Mouse (Mus musculus) neural tube, embryonic 13.5 days (tissue): ENCODE data around the gene Syngr2. TPM values are rescaled to one million over a fixed set of nuclear protein-coding genes. Genes with fewer than 3 reads are reported as not detected.

Source experiments
- ATAC-seq: fragments of 200-750 bp; cut with Nextera tagmentation; 2 replicates; pipeline ENCODE4 v1.8.0; 2017; ENCODE audit warnings: low read depth, mild to moderate bottlenecking, moderate TSS enrichment, moderate library complexity
- H3K27ac ChIP-seq: fragments of 300-500 bp; sonication (generic); replicated peaks from 2 replicates; pipeline ENCODE4 v1.5.1; 2015; ENCODE audit warnings: moderate library complexity, mild to moderate bottlenecking, inconsistent platforms
- H3K27me3 ChIP-seq: fragments of 300-500 bp; sonication (generic); 2 replicates; pipeline ENCODE4 v1.6.1; 2015; ENCODE audit warnings: mild to moderate bottlenecking, inconsistent platforms
- H3K36me3 ChIP-seq: fragments of 300-500 bp; sonication (generic); 2 replicates; pipeline ENCODE4 v1.6.1; 2015; ENCODE audit warnings: mild to moderate bottlenecking, inconsistent platforms
- H3K4me1 ChIP-seq: fragments of 300-500 bp; sonication (generic); replicated peaks from 2 replicates; pipeline ENCODE4 v1.6.1; 2015; ENCODE audit warnings: inconsistent platforms
- H3K4me2 ChIP-seq: fragments of 300-500 bp; sonication (generic); 2 replicates; pipeline ENCODE4 v1.6.1; 2015; ENCODE audit warnings: inconsistent platforms, mild to moderate bottlenecking, moderate library complexity
- H3K4me3 ChIP-seq: fragments of 300-500 bp; sonication (generic); 2 replicates; pipeline ENCODE4 v1.5.1; 2015; ENCODE audit warnings: mild to moderate bottlenecking, inconsistent platforms
- H3K9ac ChIP-seq: fragments of 300-500 bp; sonication (generic); 2 replicates; pipeline ENCODE4 v1.6.1; 2015; ENCODE audit warnings: moderate library complexity, mild to moderate bottlenecking, inconsistent platforms
- H3K9me3 ChIP-seq: fragments of 300-500 bp; sonication (generic); 2 replicates; pipeline ENCODE4 v1.6.1; 2016; ENCODE audit warnings: inconsistent platforms
- WGBS: fragments of 180-500 bp; shearing (Covaris S2); methylation state at CpG from one replicate; pipeline ENCODE4 v1.1.7; 2015; 5-methylcytosine and 5-hydroxymethylcytosine counted together
- polyA plus RNA-seq: library from polyadenylated mRNA; unstranded; fragments of >200 nt; fragmentation: Nextera tagmentation; extraction: Ambion mirVana; gene quantifications from 2 replicates; pipeline ENCODE4 v1.2.1, GENCODE M21; 2015

Syngr2 gene
- polyA plus RNA-seq, 1 experiment from 2014 or later = 15.3 TPM

DNA sequence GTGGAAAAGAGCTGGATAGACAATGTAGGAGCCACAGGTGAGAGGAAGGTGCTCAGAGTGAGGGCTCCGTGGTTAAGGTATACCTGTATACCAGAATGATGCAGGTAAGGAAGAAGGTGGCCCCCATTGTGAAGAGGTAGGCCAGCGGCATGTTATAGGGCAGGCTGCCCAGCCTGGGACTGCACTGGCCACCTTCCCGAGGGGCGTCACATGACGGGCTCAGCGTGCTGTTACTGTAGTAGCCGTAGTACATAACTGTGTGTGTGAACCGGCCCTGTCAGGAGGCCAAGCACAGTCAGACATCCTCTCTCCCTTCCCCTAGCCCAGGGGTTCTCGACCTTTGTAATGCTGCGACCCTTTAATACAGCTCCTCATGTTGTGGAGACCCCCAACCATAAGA, 34.5 kb upstream of the Syngr2 start:
- Histone ChIP-seq H3K4me3 (no peak overlapping the region), H3K4me1 (peaks cover 33% of the 10 kb centered on the region), H3K9me3 (no peaks in the 10 kb centered on the region), H3K27ac (no peak overlapping the region), H3K9ac (no peak overlapping the region), H3K36me3 (no peaks in the 10 kb centered on the region), H3K4me2 (no peak overlapping the region), H3K27me3 (peaks cover 3% of the 10 kb centered on the region; the same call in 1 of the 2 replicates)
- ATAC-seq = no peak
- WGBS = 95% methylated on average over 10 of the region's 10 CpGs

- no peaks in the 10 kb centered on the region for H3K36me3 ChIP-seq
- H3K9ac ChIP-seq = no peak overlapping the region
- H3K27me3 ChIP-seq = peaks cover 10% of the 10 kb centered on the region
- H3K4me2 ChIP-seq = no peak overlapping the region
- H3K4me3 ChIP-seq = no peak overlapping the region
- H3K27ac ChIP-seq = no peak overlapping the region
- no peaks in the 10 kb centered on the region for H3K9me3 ChIP-seq
- H3K4me1 ChIP-seq = peaks cover 33% of the 10 kb centered on the region
- ATAC-seq = no peak
- WGBS = 94% methylated on average over 11 of the region's 13 CpGs
Measured at GRCm38 (mm10) chr11:117775540-117775939, 33.9 kb upstream of the Syngr2 start.

- Histone ChIP-seq H3K27ac (no peak overlapping the region), H3K9ac (no peak overlapping the region), H3K27me3 (peaks cover 17% of the 10 kb centered on the region), H3K4me2 (no peak overlapping the region), H3K4me1 (peaks cover 38% of the 10 kb centered on the region), H3K4me3 (no peak overlapping the region), H3K9me3 (no peaks in the 10 kb centered on the region), H3K36me3 (no peaks in the 10 kb centered on the region)
- WGBS = 84% methylated on average over 14 of the region's 14 CpGs
- no peak for ATAC-seq
Measured at GRCm38 (mm10) chr11:117776085-117776792, 33.2 kb upstream of the Syngr2 start.

DNA sequence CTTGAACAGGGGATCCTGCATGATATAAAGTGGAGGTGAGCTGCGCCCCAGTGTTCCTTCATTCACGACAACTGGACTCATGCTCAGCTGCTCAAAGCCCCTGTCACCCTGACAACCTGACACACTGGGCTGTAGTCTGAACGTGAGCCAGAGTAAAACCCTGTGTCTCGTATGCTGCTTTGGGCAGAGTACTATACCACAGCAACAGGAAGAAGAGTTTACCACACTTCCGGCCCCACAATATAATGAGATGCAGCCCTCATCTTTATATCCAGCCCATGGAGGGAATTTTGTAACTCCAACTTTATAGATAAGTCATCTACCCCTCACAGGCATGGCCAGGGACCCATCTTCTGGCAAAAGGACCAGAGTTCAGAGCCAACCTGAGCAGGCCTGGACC, 32.4 kb upstream of the Syngr2 start:
- ATAC-seq = no peak
- Histone ChIP-seq H3K9me3 (no peaks in the 10 kb centered on the region), H3K36me3 (no peaks in the 10 kb centered on the region), H3K4me3 (no peak overlapping the region), H3K27ac (no peak overlapping the region), H3K4me1 (peaks cover 47% of the 10 kb centered on the region), H3K27me3 (peaks cover 25% of the 10 kb centered on the region), H3K9ac (no peak overlapping the region), H3K4me2 (no peak overlapping the region)
- WGBS = 87% methylated on average over 5 of the region's 5 CpGs

DNA sequence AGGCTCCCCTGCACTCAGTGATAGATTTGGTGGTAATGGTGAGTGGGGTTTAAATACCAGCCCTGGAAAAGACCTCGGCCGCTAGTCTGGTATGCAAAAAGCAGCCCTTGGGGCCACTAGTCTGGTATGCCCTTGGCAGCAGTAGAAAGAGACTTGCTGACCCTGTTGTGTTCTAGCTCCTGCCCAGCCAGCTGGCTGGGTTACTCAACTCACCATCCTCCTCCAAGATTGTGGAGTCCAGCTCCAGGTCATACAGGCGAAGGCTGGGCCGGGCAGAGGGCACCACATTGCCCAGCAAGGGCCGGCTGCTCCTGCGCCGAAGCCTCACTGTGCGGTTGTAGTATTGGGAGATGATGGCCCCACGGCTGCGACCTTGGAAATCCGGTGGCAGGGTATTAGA, 31.4 kb upstream of the Syngr2 start:
- no peak overlapping the region for H3K27ac ChIP-seq
- ATAC-seq = no peak
- H3K36me3 ChIP-seq = no peaks in the 10 kb centered on the region
- no peak overlapping the region for H3K4me3 ChIP-seq
- H3K27me3 ChIP-seq = peaks cover 34% of the 10 kb centered on the region
- no peak overlapping the region for H3K9ac ChIP-seq
- WGBS = 92% methylated on average over 11 of the region's 11 CpGs
- H3K4me2 ChIP-seq = no peak overlapping the region
- H3K9me3 ChIP-seq = no peaks in the 10 kb centered on the region
- H3K4me1 ChIP-seq = peaks cover 52% of the 10 kb centered on the region

- H3K27ac ChIP-seq = peak overlapping the region; percentile 78
- no peaks in the 10 kb centered on the region for H3K36me3 ChIP-seq
- no peak for ATAC-seq
- H3K9me3 ChIP-seq = no peaks in the 10 kb centered on the region
- peaks cover 58% of the 10 kb centered on the region for H3K4me1 ChIP-seq
- H3K9ac ChIP-seq = peak overlapping the region; percentile 38; the same call in 1 of the 2 replicates
- peak overlapping the region; percentile 32; the same call in 1 of the 2 replicates for H3K4me3 ChIP-seq
- H3K4me2 ChIP-seq = peak overlapping the region; percentile 57
- peaks cover 38% of the 10 kb centered on the region for H3K27me3 ChIP-seq
- 43% methylated on average over 12 of the region's 12 CpGs for WGBS
Measured at GRCm38 (mm10) chr11:117778851-117779433, 30.5 kb upstream of the Syngr2 start.

DNA sequence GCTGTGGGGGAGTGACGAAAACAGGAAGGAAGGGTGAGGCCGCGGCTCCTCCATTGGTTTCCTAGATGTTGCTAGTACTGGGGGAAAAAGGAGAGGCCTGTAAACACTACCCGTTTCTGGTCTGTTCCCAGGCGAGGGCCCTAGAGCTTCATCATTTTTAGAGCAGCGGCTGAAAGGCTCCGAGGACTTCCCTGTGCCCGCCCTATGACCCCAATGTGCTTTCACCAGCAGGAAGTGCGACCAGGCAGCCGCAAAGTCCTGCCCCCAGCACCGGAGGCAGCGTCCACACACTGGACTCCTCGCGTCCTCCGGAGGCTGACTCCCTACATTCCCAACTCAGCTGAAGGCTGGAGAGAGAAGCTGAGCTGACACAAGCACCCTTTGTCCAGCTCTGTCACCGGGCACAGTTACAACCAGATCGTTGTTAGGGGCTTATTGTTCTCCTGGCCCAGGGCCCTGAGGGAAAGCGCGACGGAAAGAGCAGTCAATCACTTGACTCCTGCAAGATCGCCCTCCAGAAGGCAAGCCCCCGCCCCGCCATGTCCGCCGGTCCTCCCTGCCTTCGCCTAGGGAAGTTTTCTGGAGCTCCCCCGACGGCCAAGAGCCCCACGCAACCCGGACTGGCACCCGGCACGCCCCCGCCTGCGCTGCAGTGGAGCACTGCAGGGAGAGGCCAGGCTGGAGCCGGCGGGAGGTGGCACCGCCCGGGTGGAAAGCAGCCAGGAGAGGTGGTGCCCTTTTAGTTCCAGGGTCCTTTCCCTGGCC, 29.9 kb upstream of the Syngr2 start:
- ATAC-seq = peak; percentile 40
- Histone ChIP-seq H3K27me3 (peaks cover 44% of the 10 kb centered on the region), H3K4me1 (peaks cover 58% of the 10 kb centered on the region)

DNA sequence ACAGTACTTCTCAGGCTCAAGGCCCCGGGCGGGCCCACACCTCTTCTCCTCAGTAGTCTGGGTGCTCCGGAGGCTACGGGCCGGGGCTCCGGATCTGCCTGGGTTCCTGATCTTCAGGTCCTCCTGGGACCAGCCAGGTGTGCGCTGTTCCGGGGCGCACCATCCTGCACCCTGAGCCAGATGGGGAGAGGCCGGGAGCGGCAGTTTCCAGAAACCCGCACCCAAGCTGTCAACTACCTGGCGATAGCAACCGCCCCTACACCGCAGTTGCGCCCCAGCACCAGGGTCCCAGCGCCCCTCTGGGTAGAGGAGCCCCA, 29.3 kb upstream of the Syngr2 start:
- peak overlapping the region; percentile 32 for H3K4me3 ChIP-seq
- H3K27ac ChIP-seq = peak overlapping the region; percentile 78
- no peaks in the 10 kb centered on the region for H3K36me3 ChIP-seq
- H3K9me3 ChIP-seq = no peaks in the 10 kb centered on the region
- peaks cover 58% of the 10 kb centered on the region for H3K4me1 ChIP-seq
- H3K27me3 ChIP-seq = peaks cover 49% of the 10 kb centered on the region
- WGBS = 4% methylated on average over 17 of the region's 17 CpGs
- H3K9ac ChIP-seq = peak overlapping the region; percentile 66
- peak; percentile 17; the same call in 1 of the 2 replicates for ATAC-seq
- peak overlapping the region; percentile 57 for H3K4me2 ChIP-seq

More for the DNA sequence above, 29.9 kb upstream of the Syngr2 start:
- Histone ChIP-seq H3K27ac (peak overlapping the region; percentile 78), H3K4me2 (peak overlapping the region; percentile 57), H3K9ac (peak overlapping the region; percentile 66), H3K4me3 (peak overlapping the region; percentile 32), H3K36me3 (no peaks in the 10 kb centered on the region), H3K9me3 (no peaks in the 10 kb centered on the region)
- WGBS = 3% methylated on average over 38 of the region's 38 CpGs

- H3K36me3 ChIP-seq = no peaks in the 10 kb centered on the region
- H3K4me1 ChIP-seq = peaks cover 58% of the 10 kb centered on the region
- H3K9ac ChIP-seq = peak overlapping the region; percentile 66; the same call in 1 of the 2 replicates
- no peaks in the 10 kb centered on the region for H3K9me3 ChIP-seq
- WGBS = 6% methylated on average over 19 of the region's 19 CpGs
- peak overlapping the region; percentile 78 for H3K27ac ChIP-seq
- peak overlapping the region; percentile 32 for H3K4me3 ChIP-seq
- peaks cover 54% of the 10 kb centered on the region for H3K27me3 ChIP-seq
- no peak for ATAC-seq
- peak overlapping the region; percentile 57 for H3K4me2 ChIP-seq
Measured at GRCm38 (mm10) chr11:117780582-117781111, 28.8 kb upstream of the Syngr2 start.

DNA sequence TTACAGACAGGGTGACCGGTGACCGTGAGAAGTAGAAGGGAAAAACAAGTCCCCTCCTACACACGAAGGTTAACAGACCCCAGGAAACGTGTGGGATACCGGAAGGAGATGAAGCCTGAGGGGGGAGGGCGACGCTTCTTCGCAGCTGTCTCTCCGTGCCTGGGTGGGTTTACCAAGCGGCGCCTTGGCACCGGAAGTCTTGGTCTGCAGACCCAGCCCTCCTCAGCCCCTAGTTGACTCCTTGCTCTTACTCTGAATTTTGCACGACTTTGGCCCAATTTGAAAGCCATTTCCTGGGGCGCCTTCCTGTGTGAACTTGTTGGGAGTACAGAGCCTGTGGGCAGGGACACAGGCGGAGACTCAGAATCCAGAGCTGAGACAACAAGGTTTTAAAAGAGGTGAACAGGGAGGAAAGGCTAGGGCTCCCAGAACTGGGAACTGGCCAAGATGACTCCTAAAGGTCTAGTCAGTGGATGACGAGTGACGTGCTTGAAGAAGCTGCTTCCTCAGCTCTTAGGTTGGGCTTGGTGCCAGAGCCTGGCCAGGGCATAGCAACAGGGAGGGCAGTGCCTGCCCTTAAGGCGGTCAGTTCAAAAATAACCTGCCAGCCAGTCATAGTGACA, 28.2 kb upstream of the Syngr2 start:
- Histone ChIP-seq H3K4me1 (peaks cover 58% of the 10 kb centered on the region), H3K27me3 (peaks cover 54% of the 10 kb centered on the region), H3K27ac (peak overlapping the region; percentile 52), H3K36me3 (no peaks in the 10 kb centered on the region), H3K4me3 (peak overlapping the region; percentile 32; the same call in 1 of the 2 replicates), H3K4me2 (peak overlapping the region; percentile 57), H3K9me3 (no peaks in the 10 kb centered on the region), H3K9ac (no peak overlapping the region)
- 23% methylated on average over 18 of the region's 18 CpGs for WGBS
- no peak for ATAC-seq

DNA sequence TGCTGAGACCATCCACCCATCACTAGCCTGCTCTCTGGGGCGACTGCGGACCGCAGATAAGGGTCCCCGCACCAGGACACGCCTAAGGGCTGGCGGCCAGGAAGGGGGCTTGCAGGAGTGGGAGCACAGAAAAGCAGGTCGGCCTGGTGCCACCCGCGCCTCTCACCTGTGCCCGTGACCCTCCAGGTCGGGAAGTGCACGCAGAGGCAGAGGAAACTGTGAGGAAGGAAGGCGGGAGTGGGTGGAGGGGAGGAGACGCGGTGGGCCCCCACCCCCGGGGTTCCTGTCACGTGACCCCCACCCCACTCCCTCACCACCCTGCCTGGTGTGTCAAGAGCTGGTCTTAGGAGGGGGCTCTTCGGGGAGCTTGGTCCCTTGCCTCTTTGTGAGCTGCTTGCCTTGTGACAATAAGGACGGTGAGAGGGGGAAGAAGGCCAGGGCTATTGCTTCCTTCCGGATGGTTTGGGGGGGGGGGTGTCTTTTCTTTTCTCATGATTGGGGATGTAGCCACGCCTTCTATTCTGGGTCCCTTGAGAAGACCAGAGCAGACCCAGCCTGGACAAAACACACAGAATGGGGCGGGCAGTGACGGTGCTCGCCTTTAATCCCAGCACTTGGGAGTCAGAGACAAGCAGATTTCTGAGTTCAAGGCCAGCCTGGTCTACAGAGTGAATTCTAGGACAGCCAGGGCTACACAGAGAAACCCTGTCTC, 27.3 kb upstream of the Syngr2 start, which contains the start of the genes Tmc8 and Tmc6:
Tmc8 (plus strand) TSS at position 84 of the 712 bp plus-strand sequence.
Tmc6 (minus strand) TSS at position 206 of the 712 bp plus-strand sequence.
- Histone ChIP-seq H3K4me2 (peak within 1 kb of the TSS; percentile 57), H3K27ac (peak within 1 kb of the TSS; percentile 52), H3K4me1 (peaks cover 58% of the 10 kb centered on the region), H3K27me3 (peaks cover 54% of the 10 kb centered on the region), H3K9me3 (no peaks in the 10 kb centered on the region), H3K9ac (peak within 1 kb of the TSS; percentile 61), H3K4me3 (peak within 1 kb of the TSS; percentile 32), H3K36me3 (no peaks in the 10 kb centered on the region)
- WGBS = 37% methylated on average over 24 of the region's 24 CpGs
- no peak for ATAC-seq
